Mouse (Mus musculus) kidney, embryonic 16.5 days (tissue): ENCODE measurements around the gene Vpreb1. TPM values are rescaled to one million over a fixed set of nuclear protein-coding genes. Genes with fewer than 3 reads are reported as not detected.
A peak's percentile ranks its signal among the peaks of the same experiment; 100 is the strongest.

Experiments
- ATAC-seq: fragments of 200-750 bp; cut with Nextera tagmentation; 2 replicates; pipeline ENCODE4 v1.8.0; 2017; ENCODE audit warnings: moderate TSS enrichment; ENCODE audit not compliant: low FRiP score, low TSS enrichment
- H3K27ac ChIP-seq: fragments of 300-500 bp; sonication (generic); 2 replicates; pipeline ENCODE4 v1.5.1; 2014; ENCODE audit warnings: low read length
- H3K27me3 ChIP-seq: fragments of 300-500 bp; sonication (generic); 2 replicates; pipeline ENCODE4 v1.6.1; 2014; ENCODE audit warnings: low read length, control low read depth, mixed read lengths; ENCODE audit not compliant: insufficient read depth
- H3K36me3 ChIP-seq: fragments of 300-500 bp; sonication (generic); 2 replicates; pipeline ENCODE4 v1.6.1; 2014; ENCODE audit warnings: low read length, control low read depth, mixed read lengths; ENCODE audit not compliant: insufficient read depth
- H3K4me1 ChIP-seq: fragments of 300-500 bp; sonication (generic); 2 replicates; pipeline ENCODE4 v1.6.1; 2014; ENCODE audit warnings: low read length, control low read depth, mixed read lengths; ENCODE audit not compliant: insufficient read depth
- H3K4me2 ChIP-seq: fragments of 300-500 bp; sonication (generic); replicated peaks from 2 replicates; pipeline ENCODE4 v1.6.1; 2014; ENCODE audit warnings: low read depth, low read length
- H3K4me3 ChIP-seq: fragments of 300-500 bp; sonication (generic); 2 replicates; pipeline ENCODE4 v1.5.1; 2014; ENCODE audit warnings: mild to moderate bottlenecking, low read length
- H3K9ac ChIP-seq: fragments of 300-500 bp; sonication (generic); replicated peaks from 2 replicates; pipeline ENCODE4 v1.6.1; 2014; ENCODE audit warnings: low read length
- H3K9me3 ChIP-seq: fragments of 300-500 bp; sonication (generic); 2 replicates; pipeline ENCODE4 v1.6.1; 2016; ENCODE audit warnings: low read length, control low read depth
- WGBS: fragments of 180-500 bp; shearing (Covaris S2); extraction: QIAGEN DNeasy Blood & Tissue Kit; methylation state at CpG from one replicate; pipeline ENCODE4 v1.1.7; 2014; 5-methylcytosine and 5-hydroxymethylcytosine counted together
- polyA plus RNA-seq: library from polyadenylated mRNA; unstranded; fragments of >200 nt; fragmentation: Nextera tagmentation; extraction: Ambion mirVana; gene quantifications from 2 replicates; pipeline ENCODE4 v1.2.1, GENCODE M21; 2015

Gene Vpreb1
- polyA plus RNA-seq, result 2.4 and 2.5 TPM in 2 replicates

DNA sequence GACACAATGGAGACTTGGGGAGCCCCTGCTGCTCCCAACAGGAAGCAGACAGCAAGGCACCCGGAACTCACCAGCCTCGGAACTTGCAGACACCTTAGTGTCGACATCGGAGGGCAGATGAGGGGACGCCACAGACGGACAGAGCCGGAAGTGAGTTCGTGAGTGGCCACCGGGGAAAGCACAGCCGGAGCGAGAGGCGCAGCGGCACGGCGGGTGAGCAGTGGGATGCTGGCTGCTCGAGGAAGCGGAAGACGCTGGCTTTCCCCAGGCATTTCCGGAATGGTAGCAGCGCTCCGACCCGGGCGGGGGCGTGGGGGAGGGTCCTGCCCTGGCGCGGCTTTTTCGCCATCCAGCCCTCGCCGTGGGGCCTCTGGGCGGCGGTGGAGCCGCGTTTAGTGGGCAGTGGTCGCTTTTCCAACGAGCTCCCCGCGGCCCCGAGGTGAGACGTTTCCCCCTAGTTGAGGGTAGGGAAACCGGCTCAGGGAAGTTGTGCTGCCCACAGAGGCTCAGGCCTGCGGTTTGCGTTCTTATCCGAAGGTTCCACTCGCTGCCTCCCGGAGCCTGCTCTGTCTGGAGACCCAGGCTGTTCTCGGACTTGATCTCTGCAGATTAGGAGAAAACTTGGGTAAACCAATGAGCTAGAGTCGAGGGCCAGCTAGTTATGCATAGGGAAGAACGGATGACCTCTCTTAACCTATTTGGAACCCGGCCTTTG is at the start of gene Vpreb1, which contains the start of gene Top3b:
Vpreb1 (minus strand) TSS at position 227 of the 715 bp plus-strand sequence.
Top3b (plus strand) TSS at position 120 of the 715 bp plus-strand sequence.
- ATAC-seq, result peak; percentile 98
- Histone ChIP-seq H3K4me3 (peak within 1 kb of the TSS; percentile 72), H3K27ac (peak within 1 kb of the TSS; percentile 96), H3K4me2 (peak within 1 kb of the TSS; percentile 65), H3K4me1 (peaks cover 6% of the 10 kb centered on the region), H3K9me3 (no peaks in the 10 kb centered on the region), H3K36me3 (peaks cover 6% of the 10 kb centered on the region), H3K9ac (peak within 1 kb of the TSS; percentile 84), H3K27me3 (no peaks in the 10 kb centered on the region)
- under 1% methylated on average over 49 of the region's 49 CpGs for WGBS

GRCm38 (mm10) chr16:16918441-16919117 is 47.9 kb upstream of the Vpreb1 start:
- no peak for ATAC-seq
- H3K27ac ChIP-seq, result no peak overlapping the region
- H3K4me2 ChIP-seq, result no peak overlapping the region
- no peaks in the 10 kb centered on the region for H3K4me1 ChIP-seq
- no peak overlapping the region for H3K4me3 ChIP-seq
- 92% methylated on average over 7 of the region's 7 CpGs for WGBS
- no peaks in the 10 kb centered on the region for H3K27me3 ChIP-seq
- no peaks in the 10 kb centered on the region for H3K9me3 ChIP-seq
- no peak overlapping the region for H3K9ac ChIP-seq
- H3K36me3 ChIP-seq, result peaks cover 67% of the 10 kb centered on the region

DNA sequence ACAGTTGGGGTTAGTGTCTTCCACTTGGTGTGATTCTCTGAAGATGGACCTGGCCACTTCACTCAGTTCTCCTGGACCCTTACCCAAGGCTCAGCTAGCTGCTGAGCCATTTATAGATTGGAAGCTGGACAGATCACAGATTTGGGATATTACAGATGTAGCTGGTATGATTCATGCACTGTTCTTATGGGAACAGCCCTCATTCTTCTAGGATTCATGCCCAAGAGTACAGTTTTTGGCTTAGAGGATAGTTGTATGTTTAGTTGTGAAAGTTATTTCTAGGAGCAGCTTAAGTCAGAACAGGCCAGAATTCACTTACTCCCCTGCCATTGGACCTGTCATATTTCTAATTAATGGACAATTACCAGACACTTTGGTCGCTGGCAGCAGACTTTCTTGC is 42.8 kb upstream of the Vpreb1 start:
- no peak overlapping the region for H3K9ac ChIP-seq
- ATAC-seq, result no peak
- H3K27ac ChIP-seq, result no peak overlapping the region
- WGBS, result 63% methylated on average over 1 of the region's 1 CpGs
- no peak overlapping the region for H3K4me2 ChIP-seq
- H3K4me3 ChIP-seq, result no peak overlapping the region
- H3K27me3 ChIP-seq, result no peaks in the 10 kb centered on the region
- no peaks in the 10 kb centered on the region for H3K4me1 ChIP-seq
- no peaks in the 10 kb centered on the region for H3K9me3 ChIP-seq
- H3K36me3 ChIP-seq, result peaks cover 73% of the 10 kb centered on the region

DNA sequence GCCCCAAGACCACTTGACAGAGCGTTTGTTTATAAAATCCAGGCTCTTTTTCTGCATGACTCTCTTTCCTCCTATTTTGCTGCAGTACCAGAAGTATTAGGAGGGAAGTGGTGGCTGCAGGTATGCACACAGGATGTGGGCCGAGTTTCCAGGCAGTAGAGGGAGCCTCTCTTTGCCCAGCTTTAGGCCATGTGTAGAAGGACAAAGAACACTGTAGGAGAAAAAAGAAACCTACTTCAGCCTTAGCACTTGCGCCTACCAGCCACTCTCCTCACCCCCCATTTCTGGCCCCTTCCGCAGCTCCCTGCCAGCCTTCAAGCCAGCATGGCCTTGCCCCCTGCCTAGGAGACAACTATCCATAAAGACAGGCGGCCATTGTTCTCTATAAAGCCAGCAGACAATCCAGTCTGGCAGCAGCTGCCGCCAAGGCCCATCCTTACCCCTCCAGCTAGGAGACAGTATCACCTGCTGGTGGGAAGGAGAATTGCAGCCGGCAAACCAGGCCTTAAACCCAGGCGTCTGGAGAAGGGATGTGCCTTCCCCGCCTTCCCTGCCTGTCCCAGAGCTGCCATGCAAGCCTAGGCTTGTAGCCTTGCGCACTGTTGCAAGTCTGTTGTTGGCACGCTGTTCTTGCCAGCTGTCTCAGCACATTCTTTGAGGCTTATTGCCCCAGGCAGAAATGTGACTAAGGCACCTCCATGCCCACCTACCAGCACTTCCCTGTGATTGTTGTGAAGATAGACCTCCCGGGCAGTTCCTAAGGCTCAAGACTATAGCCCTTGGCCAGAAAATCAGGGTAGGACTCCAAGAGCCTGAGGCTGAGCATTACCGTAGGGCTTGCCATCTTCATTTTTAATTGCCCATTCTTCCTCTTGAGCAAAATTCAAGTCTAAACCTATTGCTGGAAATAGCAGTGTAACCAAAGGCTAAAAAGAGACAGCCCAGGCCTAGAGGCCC is 41.3 kb upstream of the Vpreb1 start:
- peak; percentile 82 for ATAC-seq
- peaks cover 58% of the 10 kb centered on the region for H3K36me3 ChIP-seq
- H3K9me3 ChIP-seq, result no peaks in the 10 kb centered on the region
- H3K4me1 ChIP-seq, result no peaks in the 10 kb centered on the region
- H3K27me3 ChIP-seq, result no peaks in the 10 kb centered on the region
- peak overlapping the region; percentile 44; the same call in 1 of the 2 replicates for H3K27ac ChIP-seq
- H3K9ac ChIP-seq, result no peak overlapping the region
- no peak overlapping the region for H3K4me3 ChIP-seq
- H3K4me2 ChIP-seq, result no peak overlapping the region
- 51% methylated on average over 13 of the region's 13 CpGs for WGBS

GRCm38 (mm10) chr16:16907799-16908198 is 37.2 kb upstream of the Vpreb1 start:
- H3K27me3 ChIP-seq, result no peaks in the 10 kb centered on the region
- ATAC-seq, result peak; percentile 66
- 70% methylated on average over 6 of the region's 6 CpGs for WGBS
- peak overlapping the region; percentile 80 for H3K27ac ChIP-seq
- H3K4me1 ChIP-seq, result no peaks in the 10 kb centered on the region
- peaks cover 52% of the 10 kb centered on the region for H3K36me3 ChIP-seq
- H3K9me3 ChIP-seq, result no peaks in the 10 kb centered on the region
- no peak overlapping the region for H3K4me2 ChIP-seq
- no peak overlapping the region for H3K9ac ChIP-seq
- H3K4me3 ChIP-seq, result no peak overlapping the region

DNA sequence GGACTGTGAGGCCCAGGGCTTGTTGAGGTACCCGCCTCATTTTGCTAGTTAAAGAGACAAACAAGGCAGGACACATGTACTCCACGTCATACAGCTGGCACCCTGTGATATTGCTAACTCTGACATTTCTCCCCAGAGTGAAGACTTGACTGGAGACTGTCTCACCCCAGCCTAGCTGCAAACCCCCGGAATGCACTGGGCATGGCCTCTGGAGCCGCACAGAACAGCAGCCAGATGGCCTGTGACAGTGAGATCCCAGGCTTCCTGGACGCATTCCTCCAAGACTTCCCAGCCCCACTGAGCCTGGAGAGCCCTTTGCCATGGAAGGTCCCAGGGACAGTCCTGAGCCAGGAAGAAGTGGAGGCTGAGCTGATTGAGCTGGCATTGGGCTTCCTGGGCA is 32.5 kb upstream of the Vpreb1 start:
- H3K27ac ChIP-seq, result no peak overlapping the region
- H3K4me1 ChIP-seq, result no peaks in the 10 kb centered on the region
- H3K4me2 ChIP-seq, result no peak overlapping the region
- no peak overlapping the region for H3K4me3 ChIP-seq
- H3K9ac ChIP-seq, result no peak overlapping the region
- ATAC-seq, result no peak
- H3K27me3 ChIP-seq, result no peaks in the 10 kb centered on the region
- 84% methylated on average over 5 of the region's 5 CpGs for whole genome bisulfite sequencing
- peaks cover 28% of the 10 kb centered on the region for H3K36me3 ChIP-seq
- H3K9me3 ChIP-seq, result no peaks in the 10 kb centered on the region

- Histone ChIP-seq H3K9ac (no peak overlapping the region), H3K9me3 (no peaks in the 10 kb centered on the region), H3K4me3 (no peak overlapping the region), H3K4me2 (no peak overlapping the region), H3K36me3 (peaks cover 28% of the 10 kb centered on the region), H3K27me3 (no peaks in the 10 kb centered on the region), H3K4me1 (peaks cover 8% of the 10 kb centered on the region), H3K27ac (peak overlapping the region; percentile 57; the same call in 1 of the 2 replicates)
- 68% methylated on average over 4 of the region's 4 CpGs for WGBS
- no peak for ATAC-seq
Observed at GRCm38 (mm10) chr16:16902329-16902728, 31.7 kb upstream of the Vpreb1 start.

DNA sequence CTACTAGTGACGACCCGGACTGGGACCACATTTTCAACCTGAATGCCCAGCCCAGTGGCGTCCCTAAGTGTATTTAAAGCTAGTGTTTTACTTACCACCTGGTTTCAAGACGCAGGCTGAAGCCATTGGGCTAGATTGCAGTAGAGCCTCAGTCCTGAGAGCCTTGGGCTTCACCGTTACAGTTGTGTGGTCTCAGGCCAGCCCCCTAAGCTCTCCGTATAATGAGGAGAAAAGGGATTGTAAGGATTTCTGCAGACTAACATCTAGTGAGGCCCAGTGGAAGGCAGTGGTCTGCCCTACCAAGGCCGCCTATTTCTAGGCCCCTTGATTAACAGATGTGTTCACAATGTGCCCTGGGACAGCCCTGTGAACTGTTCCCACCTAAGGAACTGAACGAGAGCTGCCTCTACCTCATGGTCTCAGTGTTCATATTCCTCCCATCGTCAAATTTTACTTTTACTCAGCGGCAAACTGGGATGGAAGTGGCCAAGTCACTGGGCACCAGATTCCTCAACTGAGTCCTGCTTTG is 26.5 kb upstream of the Vpreb1 start:
- no peak; the same call in 1 of the 2 replicates for ATAC-seq
- H3K36me3 ChIP-seq, result peaks cover 13% of the 10 kb centered on the region
- H3K27ac ChIP-seq, result peak overlapping the region; percentile 60
- peak overlapping the region; percentile 80 for H3K4me2 ChIP-seq
- H3K4me1 ChIP-seq, result peaks cover 14% of the 10 kb centered on the region
- peak overlapping the region; percentile 71 for H3K4me3 ChIP-seq
- WGBS, result 20% methylated on average over 10 of the region's 10 CpGs
- peak overlapping the region; percentile 77 for H3K9ac ChIP-seq
- no peaks in the 10 kb centered on the region for H3K9me3 ChIP-seq
- H3K27me3 ChIP-seq, result no peaks in the 10 kb centered on the region

- Histone ChIP-seq H3K36me3 (peaks cover 19% of the 10 kb centered on the region), H3K9me3 (no peaks in the 10 kb centered on the region), H3K4me2 (peak within 1 kb of the TSS; percentile 80), H3K9ac (peak within 1 kb of the TSS; percentile 77), H3K27me3 (no peaks in the 10 kb centered on the region), H3K4me1 (peaks cover 14% of the 10 kb centered on the region), H3K27ac (peak within 1 kb of the TSS; percentile 60), H3K4me3 (peak within 1 kb of the TSS; percentile 71)
- peak; percentile 95 for ATAC-seq
- WGBS, result under 1% methylated on average over 29 of the region's 29 CpGs
Observed at GRCm38 (mm10) chr16:16896382-16897055, 25.9 kb upstream of the Vpreb1 start, which contains the start of gene Ppm1f. Gene Ppm1f, plus strand, starts transcription at chr16:16896469.
